Mouse (Mus musculus) cerebellum, adult 2 months (tissue): ENCODE measurements around the gene Arhgef19.

ENCODE experiments used
- CTCF ChIP-seq: fragments of 200-500 bp; IDR thresholded peaks from 2 replicates; pipeline ENCODE4 v1.5.1; 2011; ENCODE audit warnings: low read depth, mild to moderate bottlenecking, control low read depth, low read length, moderate library complexity, borderline replicate concordance; ENCODE audit not compliant: insufficient read depth
- POLR2A ChIP-seq: fragments of 200-500 bp; IDR thresholded peaks from 2 replicates; pipeline ENCODE4 v1.6.1; 2011; ENCODE audit warnings: low read length, control low read depth, borderline replicate concordance; ENCODE audit not compliant: insufficient read depth

GRCm38 (mm10) chr4:141244931-141245425 is 5.7 kb downstream of the Arhgef19 start:
- TF ChIP-seq POLR2A (no peak), CTCF (no peak)
